Mouse (Mus musculus) c-Kit-positive CD71-positive TER-119-negative erythroid progenitor cells, embryonic 14.5 days (primary cell): ENCODE measurements around the gene Rcbtb2.
"Not testable (repeated sequence)": the region's sequence is repeated elsewhere in the genome, so short reads cannot be mapped to it uniquely, and the experiment has no call there.

Source experiments
- DNase-seq: peaks from one replicate; pipeline ENCODE4 v3.0.0-alpha.2; 2013; ENCODE audit warnings: low read depth

Gene Rcbtb2

GRCm38 (mm10) chr14:73122923-73123278, at the start of gene Rcbtb2:
Rcbtb2 (plus strand) TSS chr14:73123037.
- no peak for DNase-seq

GRCm38 (mm10) chr14:73083563-73083962, 39.3 kb upstream of the Rcbtb2 start:
- DNase-seq: no peak

GRCm38 (mm10) chr14:73086425-73086824, 36.4 kb upstream of the Rcbtb2 start:
- no peak for DNase-seq

GRCm38 (mm10) chr14:73087247-73087646, 35.6 kb upstream of the Rcbtb2 start:
- no peak for DNase-seq

- no peak for DNase-seq
Measured at GRCm38 (mm10) chr14:73087746-73088145, 35.1 kb upstream of the Rcbtb2 start.

- DNase-seq: no peak
Measured at GRCm38 (mm10) chr14:73088224-73088623, 34.6 kb upstream of the Rcbtb2 start.

- DNase-seq: no peak
Measured at GRCm38 (mm10) chr14:73092871-73093270, 30.0 kb upstream of the Rcbtb2 start.

GRCm38 (mm10) chr14:73094802-73095550, 27.9 kb upstream of the Rcbtb2 start:
- no peak for DNase-seq

GRCm38 (mm10) chr14:73098677-73099387, 24.0 kb upstream of the Rcbtb2 start:
- DNase-seq: peak; percentile 62

GRCm38 (mm10) chr14:73102270-73102865, 20.5 kb upstream of the Rcbtb2 start:
- DNase-seq: no peak

- DNase-seq: not testable (repeated sequence)
Measured at GRCm38 (mm10) chr14:73102986-73103385, 19.9 kb upstream of the Rcbtb2 start.

GRCm38 (mm10) chr14:73104913-73105312, 17.9 kb upstream of the Rcbtb2 start:
- DNase-seq: no peak

GRCm38 (mm10) chr14:73105407-73106185, 17.2 kb upstream of the Rcbtb2 start:
- no peak for DNase-seq

- peak; percentile 36 for DNase-seq
Measured at GRCm38 (mm10) chr14:73106234-73106711, 16.6 kb upstream of the Rcbtb2 start.

- DNase-seq: no peak
Measured at GRCm38 (mm10) chr14:73106957-73107356, 15.9 kb upstream of the Rcbtb2 start.

GRCm38 (mm10) chr14:73107371-73107770, 15.5 kb upstream of the Rcbtb2 start:
- DNase-seq: no peak

GRCm38 (mm10) chr14:73107952-73108351, 14.9 kb upstream of the Rcbtb2 start:
- no peak for DNase-seq

GRCm38 (mm10) chr14:73110682-73111081, 12.2 kb upstream of the Rcbtb2 start:
- no peak for DNase-seq

- no peak for DNase-seq
Measured at GRCm38 (mm10) chr14:73111091-73111490, 11.7 kb upstream of the Rcbtb2 start.

- DNase-seq: no peak
Measured at GRCm38 (mm10) chr14:73112186-73112840, 10.5 kb upstream of the Rcbtb2 start.

- DNase-seq: not testable (repeated sequence)
Measured at GRCm38 (mm10) chr14:73114952-73115351, 7.9 kb upstream of the Rcbtb2 start.

GRCm38 (mm10) chr14:73116301-73116700, 6.5 kb upstream of the Rcbtb2 start:
- no peak for DNase-seq
